Mouse (Mus musculus): ENCODE measurements around the gene Gm28230.

Gm28230 gene

DNA sequence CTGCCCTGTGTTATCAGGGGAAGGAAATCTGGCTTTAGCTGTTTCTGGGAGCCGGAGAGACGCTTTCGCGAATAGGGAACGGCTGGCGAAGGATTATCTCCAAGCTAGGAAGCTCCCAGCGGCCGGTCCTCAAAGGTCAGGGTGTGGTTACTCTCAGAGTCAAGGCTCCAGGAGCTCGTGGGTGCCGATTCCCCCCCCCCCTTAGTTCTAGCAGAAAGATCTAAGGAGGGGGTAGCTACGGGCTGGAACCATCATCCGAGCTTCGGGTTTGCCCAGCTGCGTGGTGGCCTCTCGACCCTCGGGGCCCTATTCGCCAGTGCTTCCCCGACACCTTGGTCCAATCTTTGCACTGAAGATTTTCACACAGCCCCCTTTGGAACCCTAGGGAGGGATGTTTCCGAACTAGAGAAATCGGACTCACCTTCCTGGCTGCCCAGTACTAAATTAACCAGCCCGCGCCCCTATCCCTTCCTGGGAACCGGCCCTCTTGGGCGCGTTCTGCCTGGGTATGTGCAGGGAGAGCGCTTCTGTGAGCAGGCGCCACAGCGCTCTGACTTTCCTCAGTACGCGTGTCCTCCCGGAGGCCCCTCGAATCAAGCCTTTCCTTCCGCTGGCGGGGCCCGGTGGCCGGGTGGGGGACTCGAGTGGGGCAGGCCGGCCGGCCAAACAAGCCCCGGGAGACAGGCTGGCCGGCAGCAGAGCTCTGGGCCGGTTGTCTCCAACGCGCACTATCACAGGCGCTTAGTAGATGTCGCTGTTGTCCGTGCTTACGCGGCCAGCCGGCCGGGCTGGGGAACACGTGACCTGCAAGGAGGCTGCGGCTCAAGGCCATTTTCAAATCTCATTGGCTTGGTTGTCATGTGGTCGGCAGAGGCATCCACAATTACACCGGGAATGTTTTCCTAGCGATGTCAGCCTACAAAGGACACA lies 35.2 kb upstream of the Gm28230 start, which contains the start of gene Hoxd10:
TSS of gene Hoxd10 (plus strand) at position 903 of the 930 bp plus-strand sequence.
- DNase-seq, result peak; percentile 88 to 92

DNA sequence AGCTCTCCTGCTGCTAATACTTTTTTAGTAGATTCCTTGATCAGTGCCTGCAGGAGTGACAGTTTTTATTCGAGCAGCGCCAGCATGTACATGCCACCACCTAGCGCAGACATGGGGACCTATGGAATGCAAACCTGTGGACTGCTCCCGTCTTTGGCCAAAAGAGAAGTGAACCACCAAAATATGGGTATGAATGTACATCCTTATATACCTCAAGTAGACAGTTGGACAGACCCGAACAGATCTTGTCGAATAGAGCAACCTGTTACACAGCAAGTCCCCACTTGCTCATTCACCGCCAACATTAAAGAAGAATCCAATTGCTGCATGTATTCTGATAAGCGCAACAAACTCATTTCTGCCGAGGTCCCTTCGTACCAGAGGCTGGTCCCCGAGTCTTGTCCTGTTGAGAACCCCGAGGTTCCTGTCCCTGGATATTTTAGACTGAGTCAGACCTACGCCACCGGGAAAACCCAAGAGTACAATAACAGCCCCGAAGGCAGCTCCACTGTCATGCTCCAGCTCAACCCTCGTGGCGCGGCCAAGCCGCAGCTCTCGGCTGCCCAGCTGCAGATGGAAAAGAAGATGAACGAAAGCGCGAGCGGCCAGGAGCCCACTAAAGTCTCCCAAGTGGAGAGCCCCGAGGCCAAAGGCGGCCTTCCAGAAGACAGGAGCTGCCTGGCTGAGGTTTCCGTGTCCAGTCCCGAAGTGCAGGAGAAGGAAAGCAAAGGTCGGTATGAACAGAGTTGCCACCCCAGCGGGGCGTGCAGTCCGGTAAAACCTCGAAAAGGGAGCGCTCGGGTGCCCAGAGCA lies 34.3 kb upstream of the Gm28230 start:
- peak in 1 of 2 experiments; percentile 30 for DNase-seq

DNA sequence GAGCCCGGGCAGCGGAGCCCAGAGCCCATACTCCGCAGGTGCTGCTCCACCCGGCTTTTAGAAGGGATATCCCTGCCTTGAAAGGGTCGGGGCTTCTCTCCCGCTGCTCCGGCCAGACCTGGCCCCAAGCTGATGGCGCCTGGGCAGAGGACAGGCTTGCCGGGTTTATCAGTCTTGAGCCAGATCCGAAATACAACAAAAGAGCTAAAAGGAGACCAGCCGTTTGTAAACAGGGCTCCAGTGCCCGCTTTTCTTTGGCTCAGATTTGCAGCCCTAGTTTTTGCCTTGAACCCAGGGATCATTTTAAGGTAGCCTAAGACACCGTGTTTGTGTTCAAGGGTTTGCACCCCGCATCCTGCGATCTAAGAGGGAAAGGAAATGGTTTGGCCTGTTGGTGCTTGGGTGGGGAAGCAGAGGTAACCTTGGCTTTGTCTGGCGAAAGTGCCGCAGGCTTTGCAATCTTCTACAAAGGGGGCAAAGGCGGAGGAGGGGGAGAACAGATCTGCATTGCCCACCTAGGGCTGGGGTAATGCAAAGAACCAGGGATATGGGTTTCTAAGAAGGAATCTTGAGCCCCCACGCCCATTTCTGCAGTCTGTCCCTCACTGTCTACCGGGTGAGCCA lies 33.6 kb upstream of the Gm28230 start:
- no peak for DNase-seq

DNA sequence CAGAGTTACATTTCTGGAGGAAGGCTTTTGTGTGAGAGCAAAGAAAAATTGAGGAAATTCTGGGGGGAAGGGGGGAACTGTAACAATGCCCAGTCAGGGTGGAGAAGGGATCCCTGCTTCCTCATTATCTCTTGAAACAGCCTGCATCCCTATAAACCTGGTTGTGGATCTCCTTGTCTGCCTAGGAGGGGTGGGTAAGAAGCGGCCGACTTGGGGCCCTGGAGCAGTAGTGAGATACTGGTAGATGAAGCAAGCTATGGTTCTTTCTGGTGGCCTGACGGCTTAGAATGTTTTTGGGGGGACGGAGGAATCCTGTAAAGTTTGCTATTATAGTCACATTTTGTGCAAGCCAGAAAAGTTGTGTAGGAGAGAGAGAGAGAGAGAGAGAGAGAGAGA lies 33.1 kb upstream of the Gm28230 start:
- no peak for DNase-seq

DNA sequence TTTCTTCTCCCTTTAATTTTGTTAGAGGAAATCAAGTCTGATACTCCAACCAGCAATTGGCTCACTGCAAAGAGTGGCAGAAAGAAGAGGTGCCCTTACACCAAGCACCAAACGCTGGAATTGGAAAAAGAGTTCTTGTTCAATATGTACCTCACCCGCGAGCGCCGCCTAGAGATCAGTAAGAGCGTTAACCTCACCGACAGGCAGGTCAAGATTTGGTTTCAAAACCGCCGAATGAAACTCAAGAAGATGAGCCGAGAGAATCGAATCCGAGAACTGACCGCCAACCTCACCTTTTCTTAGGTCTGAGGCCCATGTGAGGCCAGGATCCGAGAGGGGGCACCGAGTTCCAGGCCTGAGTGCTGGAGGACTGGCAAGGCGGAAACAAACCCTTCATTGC lies 32.5 kb upstream of the Gm28230 start:
- DNase-seq, result peak; percentile 71 to 72

DNA sequence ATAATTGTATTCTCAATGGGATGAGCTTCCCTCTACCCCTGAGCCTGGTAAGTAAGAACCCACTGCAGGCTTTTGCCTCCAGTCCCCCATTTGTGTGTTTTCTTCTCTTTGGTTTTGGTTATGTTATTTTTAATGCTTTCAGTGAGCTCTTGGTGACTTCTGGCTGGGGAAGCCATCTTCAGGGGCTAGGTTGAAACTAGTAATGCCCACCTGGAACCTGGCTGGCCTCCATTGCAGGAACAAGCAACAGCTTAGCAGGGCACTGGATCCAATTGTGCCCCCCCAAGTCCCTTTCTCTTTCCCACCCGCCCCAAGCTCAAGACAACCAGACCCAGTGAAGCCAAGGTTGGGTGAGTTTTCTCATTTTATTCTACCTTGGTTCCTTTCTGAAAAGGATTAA lies 31.1 kb upstream of the Gm28230 start:
- DNase-seq, result no peak

DNA sequence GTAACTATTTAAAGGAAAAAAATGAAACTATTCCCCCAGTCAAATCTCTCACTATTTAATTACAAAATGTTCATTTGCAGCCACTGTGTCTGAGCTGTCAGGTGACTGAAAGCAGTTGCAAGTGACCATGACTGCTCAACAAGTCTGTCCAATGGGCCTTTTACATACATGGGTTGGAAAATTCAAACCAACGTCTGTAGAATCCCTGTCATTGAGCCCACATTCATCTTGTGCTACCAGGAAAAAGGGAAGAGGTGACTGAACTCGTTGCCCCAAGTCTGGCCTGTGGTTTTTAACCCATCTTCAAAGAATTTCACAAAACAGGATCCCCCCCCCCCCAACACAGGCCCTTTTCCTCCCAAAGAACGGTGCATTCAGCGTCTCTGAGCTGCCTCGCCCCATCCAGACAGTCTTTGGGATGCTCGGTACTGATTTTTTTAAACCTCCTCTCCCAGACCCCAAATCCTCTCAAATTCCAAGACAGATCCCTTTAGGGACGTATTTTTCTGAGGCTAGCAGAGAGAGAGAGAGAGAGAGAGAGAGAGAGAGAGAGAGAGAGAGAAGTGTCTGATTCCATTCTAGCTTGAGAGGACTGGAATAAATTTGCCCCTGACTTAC lies 30.6 kb upstream of the Gm28230 start:
- peak in 1 of 2 experiments; percentile 0 for DNase-seq

DNA sequence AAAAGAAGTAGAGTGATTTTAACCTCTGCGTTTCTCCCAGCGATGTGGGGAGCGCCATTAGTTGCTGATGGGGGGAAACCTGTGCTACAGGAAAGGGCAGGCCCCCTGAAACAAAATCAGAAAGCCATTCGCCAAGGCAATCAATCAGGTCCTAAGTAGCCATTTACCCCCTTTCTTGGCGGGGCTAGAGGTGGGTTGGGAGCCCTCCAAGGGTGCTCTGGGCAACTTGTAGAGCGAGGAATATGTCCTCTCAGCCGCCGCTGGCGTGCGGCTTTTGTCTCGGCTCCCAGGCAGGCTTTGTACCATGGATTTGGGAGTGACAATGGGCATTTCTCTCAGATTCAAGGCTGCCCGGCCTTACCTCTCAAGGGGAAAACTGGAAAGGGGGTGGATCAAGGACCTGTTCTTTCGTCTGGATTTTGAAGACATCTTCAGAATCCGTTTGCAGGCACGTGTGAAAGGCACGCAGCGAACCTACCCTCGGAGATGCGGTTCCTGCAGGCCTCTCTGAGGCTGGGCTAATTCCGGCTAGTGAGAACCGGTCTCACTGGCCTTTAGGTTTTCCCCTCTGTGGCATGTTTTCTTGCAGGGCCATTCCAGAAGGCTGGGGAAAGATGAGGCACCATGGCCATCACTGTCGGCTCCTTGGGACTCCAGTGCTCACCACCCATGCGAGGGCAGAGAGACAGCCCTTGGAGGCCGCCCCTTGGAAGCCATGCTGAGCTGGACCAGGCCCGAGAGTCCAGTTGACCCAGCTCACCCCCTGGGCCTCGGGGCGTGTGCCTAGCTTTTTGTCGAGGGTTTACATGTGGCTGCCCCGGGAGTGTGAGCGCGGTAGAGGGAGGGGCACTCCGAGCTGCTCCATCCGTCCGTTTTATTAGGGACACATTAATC lies 29.8 kb upstream of the Gm28230 start:
- peak in 1 of 2 experiments; percentile 25 for DNase-seq

DNA sequence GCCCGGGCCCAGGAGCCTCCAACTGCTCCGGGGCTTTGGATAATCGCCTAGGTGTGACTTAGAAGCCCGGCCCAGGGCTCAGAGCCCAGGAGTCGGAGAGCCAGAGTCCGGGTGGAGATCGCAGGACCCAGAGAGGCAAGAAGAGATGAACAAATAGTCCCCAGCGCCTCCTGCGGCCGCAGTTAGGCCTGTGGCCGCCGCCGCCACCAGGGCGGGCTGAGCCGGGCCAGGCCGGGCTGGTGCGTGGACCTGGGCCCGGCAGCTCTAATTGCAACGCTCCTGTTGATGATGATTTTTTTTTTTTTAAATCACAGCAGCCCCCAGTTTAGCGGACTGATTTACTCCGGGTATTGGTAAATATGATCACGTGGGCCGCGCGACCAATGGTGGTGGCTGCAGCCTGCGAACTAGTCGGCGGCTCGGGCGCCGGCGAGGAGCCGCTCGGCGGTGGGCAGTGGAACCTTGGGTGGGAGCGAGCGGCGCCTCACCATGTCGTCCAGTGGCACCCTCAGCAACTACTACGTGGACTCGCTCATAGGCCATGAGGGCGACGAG lies 28.9 kb upstream of the Gm28230 start, which contains the start of gene Hoxd9:
TSS of gene Hoxd9 (plus strand) at position 161 of the 555 bp plus-strand sequence.
- peak; percentile 75 to 76 for DNase-seq

DNA sequence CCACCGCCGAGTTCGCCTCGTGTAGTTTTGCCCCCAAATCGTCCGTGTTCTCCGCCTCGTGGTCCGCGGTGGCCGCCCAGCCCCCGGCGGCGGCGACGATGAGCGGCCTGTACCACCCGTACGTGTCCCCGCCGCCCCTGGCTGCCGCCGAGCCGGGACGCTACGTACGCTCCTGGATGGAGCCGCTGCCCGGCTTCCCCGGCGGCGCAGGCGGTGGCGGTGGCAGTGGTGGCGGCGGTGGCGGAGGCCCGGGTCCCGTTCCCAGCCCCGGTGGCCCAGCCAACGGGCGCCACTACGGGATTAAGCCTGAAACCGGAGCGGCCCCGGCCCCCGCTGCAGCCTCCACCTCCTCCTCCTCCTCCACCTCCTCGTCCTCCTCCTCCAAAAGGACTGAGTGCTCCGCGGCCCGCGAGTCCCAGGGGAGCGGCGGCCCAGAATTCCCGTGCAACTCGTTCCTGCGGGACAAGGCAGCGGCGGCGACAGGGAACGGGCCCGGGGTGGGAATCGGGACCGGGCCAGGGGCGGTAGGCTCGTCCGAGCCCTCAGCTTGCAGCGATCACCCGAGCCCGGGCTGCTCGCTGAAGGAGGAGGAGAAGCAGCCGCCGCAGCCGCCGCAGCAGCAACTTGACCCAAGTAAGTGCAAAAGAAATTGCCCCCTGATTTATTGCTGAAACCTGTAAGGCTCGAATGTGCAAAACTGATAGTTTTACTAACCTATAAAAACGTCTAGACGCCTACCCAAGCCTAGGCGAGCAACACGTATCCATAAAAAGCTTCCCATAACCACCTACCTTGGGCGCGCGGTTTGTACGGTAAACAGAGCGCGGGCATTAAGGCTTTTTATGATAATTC lies 28.1 kb upstream of the Gm28230 start:
- peak in 1 of 2 experiments; percentile 29 for DNase-seq

DNA sequence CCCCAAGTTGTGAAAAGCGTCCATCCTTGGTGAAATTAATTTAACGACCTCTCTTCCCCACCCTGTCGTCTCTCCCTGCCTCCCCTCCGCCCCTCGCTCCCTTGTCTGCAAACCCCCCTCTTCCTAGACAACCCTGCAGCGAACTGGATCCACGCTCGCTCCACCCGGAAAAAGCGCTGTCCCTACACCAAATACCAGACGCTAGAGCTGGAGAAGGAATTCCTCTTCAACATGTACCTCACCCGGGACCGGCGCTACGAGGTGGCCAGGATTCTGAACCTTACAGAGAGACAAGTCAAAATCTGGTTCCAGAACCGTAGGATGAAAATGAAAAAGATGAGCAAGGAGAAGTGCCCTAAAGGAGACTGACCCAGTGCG lies 27.5 kb upstream of the Gm28230 start:
- no peak for DNase-seq

DNA sequence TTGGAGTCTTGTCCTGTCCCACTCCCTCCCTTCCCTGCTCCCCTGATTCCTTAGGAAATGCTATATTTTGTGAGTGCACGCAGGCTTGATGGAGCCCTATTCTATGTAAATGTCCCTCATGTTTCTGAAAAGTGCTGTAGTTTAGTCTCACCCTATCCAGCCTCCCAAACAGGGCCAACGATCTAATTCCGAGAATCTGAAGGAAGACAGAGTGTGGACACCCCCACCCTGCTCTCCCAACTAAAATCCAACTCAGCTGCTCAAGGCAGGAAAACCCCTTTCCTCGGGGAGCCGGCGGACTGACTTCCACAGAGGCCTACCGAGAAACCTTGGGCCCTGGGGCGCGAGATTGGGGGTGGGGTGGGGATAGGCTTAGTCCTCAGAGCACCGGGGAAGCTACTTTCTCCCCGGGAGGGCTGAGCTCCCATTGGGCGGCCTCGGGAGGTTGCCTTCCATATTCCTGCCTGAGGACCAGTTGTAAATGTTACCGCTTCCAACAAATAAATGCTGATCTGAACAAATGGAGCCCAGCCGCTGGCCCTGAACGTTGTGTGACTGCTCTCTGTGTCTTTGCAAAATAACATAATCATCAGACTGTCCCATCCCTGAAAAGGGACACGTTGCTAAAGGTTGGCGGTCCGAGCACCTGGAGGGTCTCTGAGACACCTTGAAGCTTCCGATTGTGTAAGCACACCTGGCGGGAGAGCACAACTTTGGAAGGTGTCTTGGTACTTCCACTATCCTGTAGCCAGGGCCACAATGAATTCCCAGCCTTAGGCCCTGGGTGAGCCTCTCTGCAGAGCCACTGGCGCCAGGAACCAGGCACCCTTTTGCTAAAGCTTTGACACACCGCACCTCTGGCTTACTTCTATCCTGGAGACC lies 26.6 kb upstream of the Gm28230 start:
- no peak for DNase-seq

DNA sequence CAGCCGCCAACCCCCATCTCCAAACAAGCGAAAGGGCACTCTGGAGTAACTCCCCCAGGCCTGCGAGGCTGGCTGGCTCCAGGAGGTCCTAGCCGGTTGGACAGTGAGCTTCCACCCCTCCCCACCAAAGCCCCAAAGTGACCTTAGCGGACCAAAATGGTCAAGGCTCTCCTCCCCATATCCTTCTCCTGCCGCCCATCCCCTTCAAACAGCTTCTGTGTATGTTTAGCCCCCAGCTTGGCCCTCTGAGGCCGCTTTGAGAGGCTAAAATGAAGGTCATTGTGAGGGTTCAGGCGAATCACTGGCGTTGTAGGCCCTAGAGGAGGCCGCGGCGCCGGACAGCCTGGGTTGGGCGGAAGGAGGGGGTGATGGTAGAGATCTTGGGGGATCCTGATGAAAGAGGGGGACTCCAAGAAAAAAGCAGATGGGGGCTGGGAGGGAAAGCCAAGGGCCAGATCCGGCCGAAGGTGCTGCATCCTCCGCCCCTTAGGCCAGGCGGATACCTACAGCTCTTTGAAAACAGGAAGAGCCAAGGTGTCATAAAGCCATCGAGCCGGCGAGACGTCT lies 25.9 kb upstream of the Gm28230 start:
- DNase-seq, result peak; percentile 51 to 69

DNA sequence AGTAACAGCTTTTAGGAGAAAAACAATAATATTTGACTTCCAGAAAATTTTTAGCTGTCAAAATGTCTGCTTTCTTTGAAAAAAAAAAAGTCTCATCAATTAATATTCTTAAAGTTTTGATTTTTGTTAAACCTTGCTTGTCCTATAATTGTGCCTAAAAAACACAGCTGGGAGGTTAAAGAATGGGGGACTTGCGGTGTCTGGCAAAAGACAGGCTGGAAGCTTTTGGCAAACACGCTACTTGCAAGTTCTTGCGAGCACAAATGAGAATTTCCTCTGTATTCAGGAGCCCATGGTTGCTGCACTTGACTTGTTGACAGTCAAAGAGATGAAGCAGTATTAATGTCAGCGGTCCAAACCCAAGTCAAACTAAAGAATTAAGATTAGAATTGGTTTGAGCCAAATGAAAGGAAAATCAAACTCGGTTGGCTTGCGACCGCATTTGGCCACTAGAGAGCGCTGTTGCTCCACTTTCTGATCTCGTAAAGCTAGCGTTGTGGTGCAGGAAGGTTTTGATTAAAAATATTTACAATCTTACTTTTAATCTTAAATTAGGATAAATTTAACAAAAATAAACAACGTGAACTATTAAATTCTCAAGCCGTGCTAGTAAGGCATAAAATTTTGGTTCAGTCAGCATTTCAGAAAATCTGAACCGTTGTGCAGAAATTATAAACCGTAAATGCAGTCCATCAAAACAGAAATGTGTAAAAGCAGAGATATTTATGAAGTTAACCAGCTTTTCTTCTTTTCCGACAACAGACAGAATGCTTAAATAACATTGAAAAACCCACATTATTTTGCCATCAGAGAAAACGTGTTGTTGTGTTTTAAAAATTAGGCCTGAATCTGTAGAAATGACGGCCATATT lies 24.3 kb upstream of the Gm28230 start:
- peak; percentile 72 to 88 for DNase-seq

DNA sequence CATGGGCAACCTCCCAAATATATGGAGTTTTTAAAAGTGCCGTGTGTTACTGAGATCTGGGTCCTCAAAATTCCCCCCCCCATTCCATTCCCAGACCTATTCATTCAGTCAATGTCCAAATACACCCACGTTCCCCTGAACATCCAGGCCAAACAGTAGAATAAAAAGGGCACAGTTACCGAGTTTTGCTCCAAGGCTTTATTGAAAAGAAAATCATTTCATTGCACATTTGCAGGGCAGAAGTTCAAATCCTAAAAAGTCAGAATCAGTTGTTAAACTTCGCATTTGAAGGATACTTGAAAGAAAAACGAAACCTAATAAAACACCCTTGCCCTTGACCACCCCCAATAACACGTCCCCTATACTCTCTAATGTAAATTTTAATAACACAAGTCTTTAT lies 23.7 kb upstream of the Gm28230 start:
- DNase-seq, result no peak

DNA sequence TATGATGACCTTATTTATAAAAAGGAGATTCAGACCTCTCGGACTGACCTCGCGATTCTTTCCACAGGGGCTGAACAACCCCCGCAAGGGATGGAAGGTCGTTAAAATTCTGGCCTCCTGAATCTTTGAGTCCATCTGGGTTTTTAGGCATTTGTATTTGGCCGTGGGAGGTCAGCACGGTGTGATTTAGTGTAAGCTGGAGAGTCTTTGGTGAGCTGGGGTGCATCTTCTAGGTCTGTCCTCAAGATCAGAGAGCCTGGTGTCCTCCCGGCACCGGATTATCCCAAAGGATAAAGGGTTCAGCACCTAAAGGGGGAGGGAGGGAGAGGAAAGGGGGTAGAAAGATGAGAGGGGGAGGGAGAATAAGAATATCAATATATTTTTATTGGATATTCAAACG lies 23.2 kb upstream of the Gm28230 start:
- DNase-seq, result no peak

DNA sequence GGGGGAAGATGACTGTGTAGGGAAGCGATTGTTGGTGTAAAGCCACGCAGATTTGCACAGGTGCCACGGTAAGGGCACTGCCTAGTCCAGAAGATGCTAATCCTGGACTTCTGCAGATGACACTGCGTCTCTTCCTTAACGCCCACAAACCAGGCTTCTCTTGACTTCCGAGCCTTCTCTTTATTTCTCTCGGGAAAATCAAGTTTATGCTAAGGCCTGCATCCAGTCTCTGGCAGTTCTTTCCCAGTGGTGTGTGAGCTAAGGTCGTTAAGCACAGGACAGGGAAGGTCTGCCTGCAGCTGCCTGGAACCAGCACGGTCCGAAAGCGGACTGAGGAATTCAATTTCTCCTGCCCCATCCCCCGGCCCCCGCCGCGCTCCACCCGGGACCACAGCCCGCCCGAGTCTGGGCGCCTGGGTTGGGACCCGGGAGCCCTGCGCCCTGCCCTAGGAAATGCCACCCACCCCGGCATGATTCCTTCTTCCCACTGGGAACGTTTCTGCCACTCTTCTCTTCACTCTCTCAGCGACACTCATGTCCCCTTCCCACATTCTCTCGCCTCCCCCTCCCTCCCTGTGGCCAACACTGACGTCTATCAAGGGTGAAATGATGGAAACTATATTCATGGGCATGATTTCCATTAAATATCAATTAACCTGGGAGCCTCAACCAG lies 22.7 kb upstream of the Gm28230 start:
- peak; percentile 76 to 80 for DNase-seq

Measured in kidney, adult 8-10 months (tissue).